Mouse (Mus musculus): ENCODE measurements around the gene Smg6. TPM values are rescaled to one million over a fixed set of nuclear protein-coding genes. Genes with fewer than 3 reads are reported as not detected.

Gene Smg6
- polyA plus RNA-seq, 1 experiment from 2014 or later, result 22.4 TPM

DNA sequence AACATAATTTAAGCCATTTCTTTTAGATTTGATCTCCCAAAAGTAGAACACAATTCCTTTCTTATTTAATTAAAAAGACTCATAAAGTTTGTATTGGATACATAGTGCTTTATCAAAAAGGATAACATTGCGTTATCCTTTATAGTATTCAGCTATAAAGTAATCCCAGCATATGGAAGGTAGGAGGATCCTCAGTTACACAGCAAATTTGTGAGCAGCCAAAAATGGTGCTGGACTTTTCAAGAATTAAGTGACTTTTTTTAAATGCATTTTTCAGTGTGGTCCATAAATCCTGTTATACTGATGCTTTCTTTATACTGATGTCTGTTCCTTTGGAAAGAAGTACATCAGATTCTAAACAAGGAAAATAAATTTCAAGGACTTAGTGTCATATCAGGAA lies 169.1 kb downstream of the Smg6 start:
- Histone ChIP-seq H3K9ac (no peak overlapping the region), H3K27me3 (no peaks in the 10 kb centered on the region), H3K4me1 (peaks cover 7% of the 10 kb centered on the region; the same call in 1 of the 2 replicates), H3K9me3 (no peaks in the 10 kb centered on the region), H3K4me3 (no peak overlapping the region), H3K36me3 (peaks cover 7% of the 10 kb centered on the region), H3K4me2 (replicated peaks) (no peak overlapping the region), H3K27ac (no peak overlapping the region)
- ATAC-seq (ENCODE audit: low FRiP score, low read depth), result no peak
- WGBS, result 97% methylated on average over 1 of the region's 1 CpGs

DNA sequence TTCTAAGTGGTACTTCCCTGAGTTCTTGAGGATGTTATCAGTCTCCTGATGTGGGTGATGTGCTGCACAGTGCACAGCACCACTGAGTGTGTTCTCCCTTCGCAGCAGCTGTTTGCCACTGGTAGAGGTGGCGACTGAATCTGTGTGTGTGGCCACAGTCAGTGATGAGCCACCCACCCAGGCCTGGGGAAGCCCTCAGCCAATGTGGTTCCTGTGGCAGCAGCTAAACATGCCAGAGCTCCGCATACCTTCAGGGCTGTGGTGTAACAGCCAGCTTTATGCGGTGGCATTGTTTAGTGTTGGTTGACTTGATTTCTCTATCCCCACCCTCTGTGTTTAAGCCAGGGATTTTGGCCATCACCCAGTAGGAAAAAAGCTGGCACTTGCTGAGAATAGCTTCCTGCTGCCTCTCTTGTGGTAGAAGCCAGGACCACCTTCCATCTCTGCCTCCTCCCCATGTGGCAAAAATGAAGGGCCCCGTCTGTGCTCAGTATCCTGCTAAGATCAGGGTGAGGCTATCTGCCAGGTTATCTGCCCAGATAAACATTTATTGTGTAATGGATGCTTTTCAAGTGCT lies 177.2 kb downstream of the Smg6 start:
- Histone ChIP-seq H3K9ac (no peak overlapping the region), H3K27ac (no peak overlapping the region), H3K36me3 (peaks cover 3% of the 10 kb centered on the region), H3K27me3 (no peaks in the 10 kb centered on the region), H3K9me3 (no peaks in the 10 kb centered on the region), H3K4me1 (0 out of 2 replicates have a peak, but pooled peaks cover 3% of the 10 kb centered on the region), H3K4me3 (no peak overlapping the region), H3K4me2 (replicated peaks) (no peak overlapping the region)
- no peak for ATAC-seq (ENCODE audit: low FRiP score, low read depth)
- 80% methylated on average over 5 of the region's 5 CpGs for WGBS

- peaks cover 6% of the 10 kb centered on the region for H3K36me3 ChIP-seq
- 90% methylated on average over 5 of the region's 5 CpGs for WGBS
- H3K9me3 ChIP-seq, result no peaks in the 10 kb centered on the region
- no peak overlapping the region for H3K9ac ChIP-seq
- no peaks in the 10 kb centered on the region for H3K27me3 ChIP-seq
- H3K4me2 ChIP-seq (replicated peaks), result no peak overlapping the region
- H3K4me1 ChIP-seq, result peaks cover 3% of the 10 kb centered on the region; the same call in 1 of the 2 replicates
- H3K27ac ChIP-seq, result no peak overlapping the region
- no peak overlapping the region for H3K4me3 ChIP-seq
- ATAC-seq (ENCODE audit: low FRiP score, low read depth), result no peak
Measured at GRCm38 (mm10) chr11:75106614-75107013, 181.0 kb downstream of the Smg6 start.

- Histone ChIP-seq H3K27me3 (no peaks in the 10 kb centered on the region), H3K9me3 (no peaks in the 10 kb centered on the region), H3K27ac (no peak overlapping the region), H3K9ac (no peak overlapping the region), H3K4me1 (no peaks in the 10 kb centered on the region; the same call in 1 of the 2 replicates), H3K4me3 (no peak overlapping the region), H3K4me2 (replicated peaks) (no peak overlapping the region), H3K36me3 (peaks cover 6% of the 10 kb centered on the region)
- no peak for ATAC-seq (ENCODE audit: low FRiP score, low read depth)
Measured at GRCm38 (mm10) chr11:75108909-75109308, 183.3 kb downstream of the Smg6 start.

DNA sequence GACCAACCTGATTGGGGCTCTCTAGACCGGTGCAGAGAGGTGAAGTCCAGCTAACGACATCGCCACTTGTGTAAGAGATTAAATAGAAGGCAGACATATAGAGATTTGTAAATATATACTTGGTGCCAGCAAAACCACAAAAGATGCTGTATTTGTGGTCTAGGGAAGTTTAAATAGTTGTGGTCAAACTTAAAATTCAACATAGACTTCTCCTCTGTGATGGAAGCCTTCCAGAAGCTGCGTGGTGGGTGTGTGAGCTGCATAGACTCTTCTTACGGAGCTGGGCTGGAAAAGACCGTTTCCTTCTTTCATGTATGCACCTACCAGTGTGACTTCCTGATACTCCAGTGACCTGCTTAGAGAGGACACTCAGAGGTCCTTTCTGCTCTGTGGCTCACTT lies 190.8 kb downstream of the Smg6 start:
- Histone ChIP-seq H3K36me3 (no peaks in the 10 kb centered on the region), H3K4me3 (no peak overlapping the region), H3K27me3 (no peaks in the 10 kb centered on the region), H3K4me1 (peaks cover 31% of the 10 kb centered on the region), H3K4me2 (replicated peaks) (no peak overlapping the region), H3K27ac (no peak overlapping the region), H3K9ac (no peak overlapping the region), H3K9me3 (no peaks in the 10 kb centered on the region)
- ATAC-seq (ENCODE audit: low FRiP score, low read depth), result no peak
- WGBS, result 63% methylated on average over 6 of the region's 6 CpGs

GRCm38 (mm10) chr11:75118141-75118540 lies 192.5 kb downstream of the Smg6 start:
- no peaks in the 10 kb centered on the region for H3K36me3 ChIP-seq
- peaks cover 31% of the 10 kb centered on the region for H3K4me1 ChIP-seq
- H3K9ac ChIP-seq, result no peak overlapping the region
- no peak overlapping the region for H3K4me3 ChIP-seq
- H3K27ac ChIP-seq, result no peak overlapping the region
- no peaks in the 10 kb centered on the region for H3K27me3 ChIP-seq
- H3K4me2 ChIP-seq (replicated peaks), result no peak overlapping the region
- no peak for ATAC-seq (ENCODE audit: low FRiP score, low read depth)
- WGBS, result 97% methylated on average over 2 of the region's 2 CpGs
- H3K9me3 ChIP-seq, result no peaks in the 10 kb centered on the region

GRCm38 (mm10) chr11:75119298-75119697 lies 193.7 kb downstream of the Smg6 start:
- 91% methylated on average over 2 of the region's 2 CpGs for WGBS
- Histone ChIP-seq H3K9ac (no peak overlapping the region; the same call in 1 of the 2 replicates), H3K4me3 (no peak overlapping the region), H3K36me3 (no peaks in the 10 kb centered on the region), H3K27ac (no peak overlapping the region), H3K9me3 (no peaks in the 10 kb centered on the region), H3K4me2 (replicated peaks) (no peak overlapping the region), H3K27me3 (no peaks in the 10 kb centered on the region), H3K4me1 (peaks cover 31% of the 10 kb centered on the region)
- no peak for ATAC-seq (ENCODE audit: low FRiP score, low read depth)

- Histone ChIP-seq H3K9me3 (no peaks in the 10 kb centered on the region), H3K9ac (no peak overlapping the region), H3K27ac (no peak overlapping the region), H3K36me3 (no peaks in the 10 kb centered on the region), H3K4me2 (replicated peaks) (no peak overlapping the region), H3K4me1 (peaks cover 31% of the 10 kb centered on the region), H3K27me3 (no peaks in the 10 kb centered on the region), H3K4me3 (no peak overlapping the region)
- WGBS, result 80% methylated on average over 3 of the region's 3 CpGs
- ATAC-seq (ENCODE audit: low FRiP score, low read depth), result no peak
Measured at GRCm38 (mm10) chr11:75119841-75120240, 194.2 kb downstream of the Smg6 start.

GRCm38 (mm10) chr11:75121348-75121747 lies 195.7 kb downstream of the Smg6 start:
- no peak overlapping the region for H3K9ac ChIP-seq

DNA sequence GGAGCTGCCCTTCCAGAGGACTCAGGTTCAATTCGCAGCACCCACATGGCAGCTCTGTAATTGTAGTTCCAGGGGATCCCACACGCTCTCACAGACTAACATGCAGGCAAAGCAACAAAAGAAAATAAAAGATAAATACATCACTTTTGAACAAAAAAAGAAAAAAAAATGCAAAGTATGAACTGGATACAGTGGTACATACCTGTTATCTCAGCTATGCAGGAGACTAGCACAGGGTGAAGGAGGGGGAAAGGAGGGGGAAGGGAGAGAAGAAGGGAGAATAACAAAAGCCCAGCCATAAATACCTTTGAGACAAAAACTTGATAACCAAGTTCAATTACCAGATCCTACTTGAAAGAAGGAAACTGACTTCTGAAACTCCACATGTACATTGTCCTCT lies 198.8 kb downstream of the Smg6 start:
- no peak for ATAC-seq (ENCODE audit: low FRiP score, low read depth)
- no peak overlapping the region for H3K9ac ChIP-seq
- WGBS, result 89% methylated on average over 2 of the region's 2 CpGs

More at GRCm38 (mm10) chr11:75121348-75121747, 195.7 kb downstream of the Smg6 start:
- no peak overlapping the region for H3K4me2 ChIP-seq (replicated peaks)
- H3K27ac ChIP-seq, result no peak overlapping the region
- H3K4me1 ChIP-seq, result peaks cover 26% of the 10 kb centered on the region
- 55% methylated on average over 1 of the region's 1 CpGs for WGBS
- no peaks in the 10 kb centered on the region for H3K27me3 ChIP-seq
- no peaks in the 10 kb centered on the region for H3K36me3 ChIP-seq
- no peak overlapping the region for H3K4me3 ChIP-seq
- no peaks in the 10 kb centered on the region for H3K9me3 ChIP-seq
- ATAC-seq (ENCODE audit: low FRiP score, low read depth), result no peak

GRCm38 (mm10) chr11:75126384-75126783 lies 200.8 kb downstream of the Smg6 start:
- no peak overlapping the region for H3K4me3 ChIP-seq
- no peak overlapping the region for H3K4me2 ChIP-seq (replicated peaks)
- ATAC-seq (ENCODE audit: low FRiP score, low read depth), result no peak
- no peaks in the 10 kb centered on the region for H3K4me1 ChIP-seq
- H3K36me3 ChIP-seq, result 0 out of 2 replicates have a peak, but pooled peaks cover 2% of the 10 kb centered on the region
- H3K27ac ChIP-seq, result no peak overlapping the region
- H3K9me3 ChIP-seq, result no peaks in the 10 kb centered on the region
- WGBS, result 91% methylated on average over 3 of the region's 3 CpGs
- no peaks in the 10 kb centered on the region for H3K27me3 ChIP-seq
- no peak overlapping the region for H3K9ac ChIP-seq

More for the DNA sequence above, 198.8 kb downstream of the Smg6 start:
- H3K27me3 ChIP-seq, result no peaks in the 10 kb centered on the region
- no peaks in the 10 kb centered on the region for H3K9me3 ChIP-seq
- H3K4me3 ChIP-seq, result no peak overlapping the region
- H3K27ac ChIP-seq, result no peak overlapping the region
- peaks cover 17% of the 10 kb centered on the region for H3K4me1 ChIP-seq
- no peak overlapping the region for H3K4me2 ChIP-seq (replicated peaks)
- 0 out of 2 replicates have a peak, but pooled peaks cover 2% of the 10 kb centered on the region for H3K36me3 ChIP-seq

- Histone ChIP-seq H3K4me3 (no peak overlapping the region), H3K4me2 (replicated peaks) (no peak overlapping the region), H3K36me3 (0 out of 2 replicates have a peak, but pooled peaks cover 2% of the 10 kb centered on the region), H3K4me1 (peaks cover 23% of the 10 kb centered on the region), H3K27me3 (no peaks in the 10 kb centered on the region), H3K27ac (no peak overlapping the region), H3K9me3 (no peaks in the 10 kb centered on the region), H3K9ac (no peak overlapping the region)
- no peak for ATAC-seq (ENCODE audit: low FRiP score, low read depth)
- 96% methylated on average over 6 of the region's 6 CpGs for WGBS
Measured at GRCm38 (mm10) chr11:75129481-75129880, 203.9 kb downstream of the Smg6 start.

- ATAC-seq (ENCODE audit: low FRiP score, low read depth), result no peak
- Histone ChIP-seq H3K27ac (no peak overlapping the region), H3K9me3 (no peaks in the 10 kb centered on the region), H3K9ac (no peak overlapping the region), H3K4me2 (replicated peaks) (no peak overlapping the region), H3K4me3 (no peak overlapping the region), H3K27me3 (no peaks in the 10 kb centered on the region), H3K36me3 (0 out of 2 replicates have a peak, but pooled peaks cover 2% of the 10 kb centered on the region), H3K4me1 (peaks cover 42% of the 10 kb centered on the region)
- 75% methylated on average over 4 of the region's 4 CpGs for WGBS
Measured at GRCm38 (mm10) chr11:75131300-75131699, 205.7 kb downstream of the Smg6 start.
